Mouse (Mus musculus) forebrain, embryonic 13.5 days (tissue): Measurements from ENCODE around the gene Rgl1. TPM values are rescaled to one million over a fixed set of nuclear protein-coding genes. Genes with fewer than 3 reads are reported as not detected.
A peak's percentile ranks its signal among the peaks of the same experiment; 100 is the strongest.

Experiments used
- ATAC-seq: fragments of 200-750 bp; cut with Nextera tagmentation; 2 replicates; pipeline ENCODE4 v1.8.0; 2017
- H3K27ac ChIP-seq: fragments of 300-500 bp; sonication (generic); 2 replicates; pipeline ENCODE4 v1.5.1; 2015; ENCODE audit warnings: inconsistent platforms, mild to moderate bottlenecking, moderate library complexity
- H3K27me3 ChIP-seq: fragments of 300-500 bp; sonication (generic); 2 replicates; pipeline ENCODE4 v1.6.1; 2015; ENCODE audit warnings: mild to moderate bottlenecking, inconsistent platforms
- H3K36me3 ChIP-seq: fragments of 300-500 bp; sonication (generic); 2 replicates; pipeline ENCODE4 v1.6.1; 2015; ENCODE audit warnings: mild to moderate bottlenecking, inconsistent platforms; ENCODE audit not compliant: poor library complexity, severe bottlenecking
- H3K4me1 ChIP-seq: fragments of 300-500 bp; sonication (generic); 2 replicates; pipeline ENCODE4 v1.6.1; 2015; ENCODE audit warnings: inconsistent platforms
- H3K4me2 ChIP-seq: fragments of 300-500 bp; sonication (generic); 2 replicates; pipeline ENCODE4 v1.6.1; 2015; ENCODE audit warnings: inconsistent platforms, mild to moderate bottlenecking, moderate library complexity
- H3K4me3 ChIP-seq: fragments of 300-500 bp; sonication (generic); 2 replicates; pipeline ENCODE4 v1.5.1; 2015; ENCODE audit warnings: mild to moderate bottlenecking, inconsistent platforms
- H3K9ac ChIP-seq: fragments of 300-500 bp; sonication (generic); 2 replicates; pipeline ENCODE4 v1.6.1; 2015; ENCODE audit warnings: mild to moderate bottlenecking, inconsistent platforms
- H3K9me3 ChIP-seq: fragments of 300-500 bp; sonication (generic); replicated peaks from 2 replicates; pipeline ENCODE4 v1.6.1; 2016; ENCODE audit warnings: inconsistent platforms
- WGBS: fragments of 180-500 bp; shearing (Covaris S2); methylation state at CpG from one replicate; pipeline ENCODE4 v1.1.7; 2015; 5-methylcytosine and 5-hydroxymethylcytosine counted together
- polyA plus RNA-seq: library from polyadenylated mRNA; unstranded; fragments of >200 nt; fragmentation: Nextera tagmentation; extraction: Ambion mirVana; gene quantifications from 2 replicates; pipeline ENCODE4 v1.2.1, GENCODE M21; 2015

Rgl1 gene
- polyA plus RNA-seq, 1 experiment from 2014 or later, result 18.5 TPM

DNA sequence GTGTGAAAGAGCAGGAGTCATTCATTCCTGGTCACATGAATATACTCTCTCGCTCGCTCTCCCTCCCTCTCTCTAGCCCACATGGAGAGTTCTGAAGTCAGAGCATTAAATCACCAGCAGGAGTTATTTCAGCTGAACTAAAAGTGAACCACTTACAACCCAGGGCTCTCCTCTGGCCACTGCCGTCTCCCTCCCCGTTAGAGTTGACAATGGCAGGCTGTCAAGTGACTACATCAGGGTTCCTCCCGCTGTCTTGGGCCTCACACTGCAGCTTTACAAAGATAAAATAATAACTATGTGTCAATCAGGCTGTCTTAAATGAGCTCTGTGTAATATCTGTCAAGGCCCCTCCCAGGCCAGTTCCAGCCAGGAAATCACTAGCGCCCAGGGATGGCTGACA is 63.2 kb downstream of the Rgl1 start:
- 36% methylated on average over 6 of the region's 6 CpGs for WGBS
- Histone ChIP-seq H3K4me3 (no peak overlapping the region), H3K9me3 (no peaks in the 10 kb centered on the region), H3K4me1 (no peaks in the 10 kb centered on the region), H3K27me3 (no peaks in the 10 kb centered on the region), H3K36me3 (no peaks in the 10 kb centered on the region), H3K4me2 (peak overlapping the region; percentile 3; the same call in 1 of the 2 replicates), H3K27ac (no peak overlapping the region), H3K9ac (no peak overlapping the region)
- peak; percentile 70; the same call in 1 of the 2 replicates for ATAC-seq

GRCm38 (mm10) chr1:152701066-152701465 is 65.1 kb downstream of the Rgl1 start:
- Histone ChIP-seq H3K27me3 (no peaks in the 10 kb centered on the region), H3K9ac (no peak overlapping the region), H3K9me3 (no peaks in the 10 kb centered on the region), H3K36me3 (no peaks in the 10 kb centered on the region), H3K4me3 (no peak overlapping the region), H3K4me1 (no peaks in the 10 kb centered on the region), H3K27ac (no peak overlapping the region), H3K4me2 (no peak overlapping the region)
- ATAC-seq, result no peak
- 89% methylated on average over 5 of the region's 5 CpGs for WGBS

GRCm38 (mm10) chr1:152697341-152697740 is 68.8 kb downstream of the Rgl1 start:
- 80% methylated on average over 3 of the region's 3 CpGs for WGBS

DNA sequence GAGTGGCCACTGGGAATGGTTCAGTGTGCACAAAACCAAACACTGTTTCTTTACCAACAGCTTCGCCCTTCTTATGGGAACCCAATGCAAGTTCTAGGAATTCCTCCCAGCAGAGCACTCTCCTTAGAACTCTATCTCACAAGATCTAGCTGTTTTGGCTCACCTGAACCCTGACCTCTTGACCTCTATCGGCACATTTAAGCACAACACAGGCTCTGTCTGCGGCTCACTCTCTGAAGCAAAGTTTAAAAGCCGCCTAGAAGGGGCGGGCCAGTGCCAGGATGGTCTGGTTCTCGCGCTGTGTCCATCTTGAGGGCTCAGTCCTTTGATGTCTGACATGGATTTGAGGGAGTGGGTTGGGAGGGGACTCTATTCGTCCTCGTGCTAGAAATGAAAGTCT is 70.7 kb downstream of the Rgl1 start:
- no peaks in the 10 kb centered on the region for H3K9me3 ChIP-seq
- no peak overlapping the region for H3K4me3 ChIP-seq
- H3K36me3 ChIP-seq, result no peaks in the 10 kb centered on the region
- H3K4me2 ChIP-seq, result no peak overlapping the region
- no peak overlapping the region for H3K27ac ChIP-seq
- no peaks in the 10 kb centered on the region for H3K4me1 ChIP-seq
- H3K9ac ChIP-seq, result no peak overlapping the region
- ATAC-seq, result no peak
- H3K27me3 ChIP-seq, result no peaks in the 10 kb centered on the region
- 39% methylated on average over 9 of the region's 9 CpGs for WGBS

More at GRCm38 (mm10) chr1:152697341-152697740, 68.8 kb downstream of the Rgl1 start:
- no peak overlapping the region for H3K4me3 ChIP-seq
- H3K4me2 ChIP-seq, result no peak overlapping the region
- no peak overlapping the region for H3K9ac ChIP-seq
- no peaks in the 10 kb centered on the region for H3K4me1 ChIP-seq
- no peak overlapping the region for H3K27ac ChIP-seq
- H3K9me3 ChIP-seq, result no peaks in the 10 kb centered on the region
- H3K36me3 ChIP-seq, result no peaks in the 10 kb centered on the region
- H3K27me3 ChIP-seq, result no peaks in the 10 kb centered on the region
- no peak for ATAC-seq

DNA sequence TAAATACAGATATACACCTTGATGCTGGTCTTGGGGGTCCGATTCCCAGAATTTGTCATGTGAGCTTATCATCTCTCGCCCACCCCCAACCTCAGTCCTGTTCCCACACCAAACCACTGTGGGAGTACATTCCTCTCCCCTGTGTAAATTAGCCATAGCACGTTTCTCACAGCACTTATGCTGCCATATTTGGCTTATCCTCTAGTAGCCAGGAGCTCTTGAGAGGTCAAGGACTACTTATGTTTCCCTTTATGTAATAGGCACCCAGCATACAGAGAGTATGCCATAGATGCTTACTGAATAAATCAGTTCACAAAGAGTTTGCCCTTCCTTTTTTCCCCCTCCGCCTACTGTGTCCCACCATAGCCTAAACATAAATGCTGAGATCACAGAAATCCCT is 76.2 kb downstream of the Rgl1 start:
- no peaks in the 10 kb centered on the region for H3K36me3 ChIP-seq
- no peak overlapping the region for H3K4me2 ChIP-seq
- ATAC-seq, result no peak
- no peak overlapping the region for H3K27ac ChIP-seq
- H3K4me1 ChIP-seq, result peaks cover 15% of the 10 kb centered on the region
- no peak overlapping the region for H3K9ac ChIP-seq
- 86% methylated on average over 4 of the region's 4 CpGs for WGBS
- no peaks in the 10 kb centered on the region for H3K9me3 ChIP-seq
- H3K27me3 ChIP-seq, result no peaks in the 10 kb centered on the region
- no peak overlapping the region for H3K4me3 ChIP-seq

DNA sequence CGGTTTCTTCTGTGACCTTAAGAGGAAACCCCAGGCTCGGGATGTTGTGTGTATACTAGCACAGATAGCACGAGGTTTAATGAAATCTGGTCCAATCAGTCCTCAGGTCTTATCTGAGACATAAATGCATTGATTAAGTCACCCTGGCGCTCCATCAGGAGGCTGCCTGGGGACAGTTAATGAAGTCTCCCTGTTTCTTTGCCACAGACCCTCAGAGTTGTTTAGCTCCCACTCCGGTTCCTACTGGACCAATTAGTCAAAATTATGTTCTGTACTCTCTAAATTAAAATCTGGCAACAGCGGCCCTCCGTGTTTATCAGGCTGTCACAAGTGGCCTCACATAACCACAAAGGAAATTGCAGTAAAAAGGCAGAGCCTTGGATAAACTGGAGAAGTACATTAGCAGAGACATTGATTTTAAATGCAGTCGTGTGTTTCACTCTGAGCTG is 78.4 kb downstream of the Rgl1 start:
- H3K4me2 ChIP-seq, result 0 out of 2 replicates have a peak overlapping the region, but pooled peaks have one; percentile 20
- no peaks in the 10 kb centered on the region for H3K9me3 ChIP-seq
- 9% methylated on average over 8 of the region's 8 CpGs for WGBS
- no peaks in the 10 kb centered on the region for H3K27me3 ChIP-seq
- H3K4me1 ChIP-seq, result peaks cover 15% of the 10 kb centered on the region
- H3K27ac ChIP-seq, result peak overlapping the region; percentile 41
- ATAC-seq, result peak; percentile 68
- no peak overlapping the region for H3K9ac ChIP-seq
- no peaks in the 10 kb centered on the region for H3K36me3 ChIP-seq
- H3K4me3 ChIP-seq, result no peak overlapping the region

DNA sequence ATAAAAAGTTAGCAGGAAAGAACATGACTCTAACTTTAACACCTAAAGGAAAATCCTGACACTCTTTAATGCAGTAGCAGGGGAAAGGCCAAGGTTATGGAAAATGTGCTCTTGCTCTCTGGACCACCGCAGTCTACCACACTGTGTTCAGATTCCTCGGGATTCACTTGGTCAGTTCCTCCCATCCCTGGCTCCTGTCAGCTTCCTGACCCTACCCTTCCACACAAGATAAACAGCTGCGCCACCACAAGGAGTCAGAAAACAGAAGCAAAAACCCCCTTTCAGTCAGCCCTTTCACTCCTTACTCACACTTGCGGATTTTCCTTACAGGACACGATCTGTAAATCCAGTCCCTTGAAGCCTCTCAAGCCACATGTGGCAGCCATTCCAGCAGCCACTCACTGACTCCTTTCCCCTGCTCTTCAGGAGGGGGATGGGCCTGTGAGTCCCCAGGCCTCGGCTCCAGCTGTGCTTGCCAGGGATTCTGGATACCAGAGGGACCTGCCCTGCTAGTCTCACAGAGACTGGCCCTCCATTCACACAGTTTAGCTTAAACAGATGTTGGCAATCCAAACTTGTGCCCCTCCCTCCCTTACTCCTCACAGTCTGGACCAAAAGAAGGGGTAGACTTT is 78.9 kb downstream of the Rgl1 start:
- H3K4me3 ChIP-seq, result no peak overlapping the region
- WGBS, result 17% methylated on average over 6 of the region's 6 CpGs
- peak overlapping the region; percentile 41 for H3K27ac ChIP-seq
- H3K4me2 ChIP-seq, result peak overlapping the region; percentile 20; the same call in 1 of the 2 replicates
- no peaks in the 10 kb centered on the region for H3K36me3 ChIP-seq
- peak; percentile 77 for ATAC-seq
- peaks cover 15% of the 10 kb centered on the region for H3K4me1 ChIP-seq
- peak overlapping the region; percentile 34; the same call in 1 of the 2 replicates for H3K9ac ChIP-seq
- no peaks in the 10 kb centered on the region for H3K27me3 ChIP-seq
- no peaks in the 10 kb centered on the region for H3K9me3 ChIP-seq

GRCm38 (mm10) chr1:152685531-152685930 is 80.6 kb downstream of the Rgl1 start:
- Histone ChIP-seq H3K27me3 (no peaks in the 10 kb centered on the region), H3K27ac (no peak overlapping the region), H3K9me3 (no peaks in the 10 kb centered on the region), H3K4me1 (peaks cover 15% of the 10 kb centered on the region), H3K9ac (no peak overlapping the region), H3K36me3 (no peaks in the 10 kb centered on the region), H3K4me3 (no peak overlapping the region), H3K4me2 (no peak overlapping the region)
- ATAC-seq, result no peak
- WGBS, result 82% methylated on average over 3 of the region's 3 CpGs

DNA sequence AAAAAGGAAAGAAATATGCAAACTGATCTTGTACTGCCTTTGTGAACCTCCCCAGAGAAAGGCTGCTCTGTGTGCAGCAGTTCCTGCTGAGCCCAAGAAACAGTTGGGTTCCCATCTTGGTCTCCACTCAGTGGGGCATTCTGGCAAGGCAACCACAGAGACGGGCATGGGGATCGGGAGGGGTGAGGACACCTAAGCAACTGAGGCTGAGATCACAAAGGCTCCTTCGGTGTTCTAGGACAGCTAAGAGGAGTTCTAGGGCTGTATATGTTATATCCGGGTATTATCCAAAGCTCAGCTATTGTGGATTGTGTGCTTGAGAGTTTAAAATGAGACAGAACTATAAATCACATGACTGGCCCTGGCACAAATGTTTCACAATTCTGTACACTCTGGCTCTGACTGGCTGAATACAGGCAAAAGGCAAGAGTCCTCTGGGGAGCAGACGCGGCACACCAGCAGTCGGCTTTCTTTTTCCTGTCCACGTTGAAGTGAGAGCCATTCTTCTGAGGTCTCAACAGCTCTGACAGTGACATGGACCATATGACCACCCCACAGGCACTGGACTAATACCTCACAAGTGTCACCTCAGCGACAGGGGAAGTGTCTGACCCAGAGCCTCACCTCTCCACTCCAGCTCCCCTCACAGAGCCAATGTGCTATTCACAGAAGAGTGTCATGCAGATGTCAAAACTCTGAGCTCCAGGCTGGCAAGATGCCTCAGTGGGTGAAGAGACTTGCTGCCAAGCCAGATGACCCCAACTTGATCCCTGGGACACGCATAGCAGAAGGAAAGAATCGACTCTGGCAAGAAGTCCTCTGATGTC is 83.6 kb downstream of the Rgl1 start:
- no peaks in the 10 kb centered on the region for H3K36me3 ChIP-seq
- H3K27ac ChIP-seq, result no peak overlapping the region
- no peak overlapping the region for H3K4me3 ChIP-seq
- H3K9me3 ChIP-seq, result no peaks in the 10 kb centered on the region
- no peaks in the 10 kb centered on the region for H3K27me3 ChIP-seq
- no peak for ATAC-seq
- no peak overlapping the region for H3K4me2 ChIP-seq
- 81% methylated on average over 11 of the region's 11 CpGs for WGBS
- no peak overlapping the region for H3K9ac ChIP-seq
- peaks cover 6% of the 10 kb centered on the region for H3K4me1 ChIP-seq

- no peak overlapping the region for H3K27ac ChIP-seq
- no peak for ATAC-seq
- no peak overlapping the region for H3K4me3 ChIP-seq
- H3K4me1 ChIP-seq, result no peaks in the 10 kb centered on the region
- H3K27me3 ChIP-seq, result no peaks in the 10 kb centered on the region
- no peak overlapping the region for H3K4me2 ChIP-seq
- no peaks in the 10 kb centered on the region for H3K36me3 ChIP-seq
- WGBS, result 74% methylated on average over 6 of the region's 6 CpGs
- no peaks in the 10 kb centered on the region for H3K9me3 ChIP-seq
- H3K9ac ChIP-seq, result no peak overlapping the region
These were observed 84.3 kb downstream of the Rgl1 start for GRCm38 (mm10) chr1:152681676-152682367.

- Histone ChIP-seq H3K9ac (no peak overlapping the region), H3K4me2 (no peak overlapping the region), H3K27ac (no peak overlapping the region), H3K27me3 (no peaks in the 10 kb centered on the region), H3K9me3 (no peaks in the 10 kb centered on the region), H3K4me1 (no peaks in the 10 kb centered on the region), H3K36me3 (no peaks in the 10 kb centered on the region), H3K4me3 (no peak overlapping the region)
- ATAC-seq, result no peak
- 84% methylated on average over 8 of the region's 8 CpGs for WGBS
These were observed 85.0 kb downstream of the Rgl1 start for GRCm38 (mm10) chr1:152681116-152681515.

GRCm38 (mm10) chr1:152678451-152678850 is 87.7 kb downstream of the Rgl1 start:
- Histone ChIP-seq H3K4me1 (no peaks in the 10 kb centered on the region), H3K4me2 (no peak overlapping the region), H3K27ac (no peak overlapping the region), H3K9me3 (no peaks in the 10 kb centered on the region), H3K27me3 (no peaks in the 10 kb centered on the region), H3K4me3 (no peak overlapping the region), H3K36me3 (no peaks in the 10 kb centered on the region), H3K9ac (no peak overlapping the region)
- WGBS, result 38% methylated on average over 5 of the region's 5 CpGs
- no peak for ATAC-seq
